Mouse (Mus musculus) limb, embryonic 12.5 days (tissue): ENCODE measurements around the gene Tmem132c. TPM values are rescaled to one million over a fixed set of nuclear protein-coding genes. Genes with fewer than 3 reads are reported as not detected.

ENCODE experiments used
- ATAC-seq: fragments of 200-750 bp; cut with Nextera tagmentation; 2 replicates; pipeline ENCODE4 v1.8.0; 2017; ENCODE audit warnings: low read depth, moderate TSS enrichment; ENCODE audit not compliant: insufficient number of reproducible peaks, insufficient read depth, low FRiP score, low TSS enrichment
- H3K27ac ChIP-seq: fragments of 300-500 bp; sonication (generic); 2 replicates; pipeline ENCODE4 v1.5.1; 2016; ENCODE audit warnings: mild to moderate bottlenecking, moderate library complexity
- H3K27me3 ChIP-seq: fragments of 300-500 bp; sonication (generic); 2 replicates; pipeline ENCODE4 v1.6.1; 2016; ENCODE audit warnings: mild to moderate bottlenecking, moderate library complexity
- H3K36me3 ChIP-seq: fragments of 300-500 bp; sonication (generic); 2 replicates; pipeline ENCODE4 v1.6.1; 2016; ENCODE audit warnings: mild to moderate bottlenecking, moderate library complexity
- H3K4me1 ChIP-seq: fragments of 300-500 bp; sonication (generic); replicated peaks from 2 replicates; pipeline ENCODE4 v1.6.1; 2016
- H3K4me2 ChIP-seq: fragments of 300-500 bp; sonication (generic); 2 replicates; pipeline ENCODE4 v1.6.1; 2016; ENCODE audit warnings: mild to moderate bottlenecking, moderate library complexity
- H3K4me3 ChIP-seq: fragments of 300-500 bp; sonication (generic); replicated peaks from 2 replicates; pipeline ENCODE4 v1.5.1; 2016; ENCODE audit warnings: mild to moderate bottlenecking
- H3K9ac ChIP-seq: fragments of 300-500 bp; sonication (generic); replicated peaks from 2 replicates; pipeline ENCODE4 v1.6.1; 2016; ENCODE audit warnings: mild to moderate bottlenecking, moderate library complexity
- H3K9me3 ChIP-seq: fragments of 300-500 bp; sonication (generic); 2 replicates; pipeline ENCODE4 v1.6.1; 2016; ENCODE audit warnings: mild to moderate bottlenecking, moderate library complexity
- WGBS: fragments of 180-500 bp; shearing (Covaris S2); methylation state at CpG from one replicate; pipeline ENCODE4 v1.1.7; 2016; 5-methylcytosine and 5-hydroxymethylcytosine counted together
- polyA plus RNA-seq: library from polyadenylated mRNA; unstranded; fragments of >200 nt; fragmentation: Nextera tagmentation; extraction: Ambion mirVana; gene quantifications from 2 replicates; pipeline ENCODE4 v1.2.1, GENCODE M21; 2016

Tmem132c gene
- polyA plus RNA-seq, 1 experiment from 2014 or later, result 48.0 TPM

- Histone ChIP-seq H3K9me3 (no peaks in the 10 kb centered on the region), H3K4me2 (no peak overlapping the region), H3K9ac (no peak overlapping the region), H3K4me1 (0 out of 2 replicates have a peak, but pooled peaks cover 7% of the 10 kb centered on the region), H3K27ac (no peak overlapping the region), H3K4me3 (no peak overlapping the region), H3K36me3 (peaks cover 62% of the 10 kb centered on the region), H3K27me3 (no peaks in the 10 kb centered on the region)
- WGBS, result 88% methylated on average over 2 of the region's 2 CpGs
- ATAC-seq, result no peak
Measured at GRCm38 (mm10) chr5:127607507-127607906, 365.9 kb downstream of the Tmem132c start.

GRCm38 (mm10) chr5:127609191-127609714, 367.6 kb downstream of the Tmem132c start:
- ATAC-seq, result no peak
- no peak overlapping the region for H3K9ac ChIP-seq
- H3K4me3 ChIP-seq, result no peak overlapping the region
- H3K9me3 ChIP-seq, result no peaks in the 10 kb centered on the region
- H3K27ac ChIP-seq, result no peak overlapping the region
- no peak overlapping the region for H3K4me2 ChIP-seq
- no peaks in the 10 kb centered on the region for H3K27me3 ChIP-seq
- peaks cover 45% of the 10 kb centered on the region for H3K36me3 ChIP-seq
- 84% methylated on average over 7 of the region's 7 CpGs for WGBS
- H3K4me1 ChIP-seq, result 0 out of 2 replicates have a peak, but pooled peaks cover 7% of the 10 kb centered on the region

- ATAC-seq, result no peak
- Histone ChIP-seq H3K4me2 (no peak overlapping the region), H3K36me3 (peaks cover 28% of the 10 kb centered on the region), H3K27ac (no peak overlapping the region), H3K27me3 (no peaks in the 10 kb centered on the region), H3K9ac (no peak overlapping the region), H3K9me3 (no peaks in the 10 kb centered on the region), H3K4me3 (no peak overlapping the region), H3K4me1 (peaks cover 20% of the 10 kb centered on the region)
- 72% methylated on average over 6 of the region's 6 CpGs for whole genome bisulfite sequencing
Measured at GRCm38 (mm10) chr5:127610787-127611509, 369.3 kb downstream of the Tmem132c start.

GRCm38 (mm10) chr5:127611881-127612280, 370.3 kb downstream of the Tmem132c start:
- no peak overlapping the region for H3K4me3 ChIP-seq
- H3K9ac ChIP-seq, result no peak overlapping the region
- H3K27ac ChIP-seq, result no peak overlapping the region
- H3K36me3 ChIP-seq, result peaks cover 18% of the 10 kb centered on the region
- WGBS, result 86% methylated on average over 1 of the region's 1 CpGs
- H3K9me3 ChIP-seq, result no peaks in the 10 kb centered on the region
- no peaks in the 10 kb centered on the region for H3K27me3 ChIP-seq
- H3K4me1 ChIP-seq, result peaks cover 24% of the 10 kb centered on the region
- H3K4me2 ChIP-seq, result no peak overlapping the region
- no peak for ATAC-seq

GRCm38 (mm10) chr5:127612397-127612796, 370.8 kb downstream of the Tmem132c start:
- no peaks in the 10 kb centered on the region for H3K27me3 ChIP-seq
- ATAC-seq, result no peak
- 95% methylated on average over 6 of the region's 6 CpGs for WGBS
- H3K27ac ChIP-seq, result no peak overlapping the region
- H3K9me3 ChIP-seq, result no peaks in the 10 kb centered on the region
- no peak overlapping the region for H3K9ac ChIP-seq
- no peak overlapping the region for H3K4me2 ChIP-seq
- H3K36me3 ChIP-seq, result peaks cover 13% of the 10 kb centered on the region
- no peak overlapping the region for H3K4me3 ChIP-seq
- H3K4me1 ChIP-seq, result peaks cover 24% of the 10 kb centered on the region
